Mouse (Mus musculus) 3134 (cell line): ENCODE data around the gene Ppp2r5c.

ENCODE experiments used
- DNase-seq: peaks from one replicate; pipeline ENCODE4 v3.0.0-alpha.2; 2011; ENCODE audit warnings: low spot score; ENCODE audit not compliant: insufficient read length; ENCODE audit errors: extremely low read depth

Gene Ppp2r5c

DNA sequence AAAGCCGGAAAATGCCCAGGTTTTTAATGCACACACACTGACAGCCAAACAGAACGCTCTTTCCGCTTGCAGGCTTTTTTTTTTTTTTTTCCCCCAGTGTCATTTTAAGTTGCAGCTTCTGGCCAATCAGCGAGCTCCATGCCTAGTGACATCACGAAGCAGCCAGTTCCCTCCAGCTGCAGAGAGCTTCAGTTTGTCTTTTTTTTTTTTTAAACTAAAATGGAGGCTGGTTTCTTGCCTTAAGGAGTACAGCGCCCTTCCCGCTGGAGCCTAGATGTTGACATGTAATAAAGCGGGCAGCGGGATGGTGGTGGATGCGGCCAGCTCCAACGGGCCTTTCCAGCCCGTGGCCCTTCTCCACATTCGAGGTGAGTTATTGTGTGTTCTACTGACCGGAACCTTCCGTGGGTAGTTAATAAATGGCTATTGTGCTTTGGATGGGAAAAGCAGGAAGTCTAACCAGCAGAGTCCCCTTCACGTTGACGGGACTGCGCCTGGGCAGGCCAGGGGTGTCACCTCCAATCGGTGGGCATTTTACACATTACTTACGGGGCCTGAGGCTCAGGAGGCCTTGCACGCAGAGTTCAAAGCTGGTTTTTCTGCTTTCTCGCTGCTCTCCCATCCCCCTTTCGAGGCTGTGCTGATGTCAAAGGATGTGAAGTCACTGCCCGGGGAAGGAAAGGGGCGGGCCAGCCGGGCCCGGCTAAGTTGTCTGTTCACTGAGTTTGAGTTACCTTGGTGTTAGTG lies 38.8 kb downstream of the Ppp2r5c start:
- peak; percentile 90 for DNase-seq

DNA sequence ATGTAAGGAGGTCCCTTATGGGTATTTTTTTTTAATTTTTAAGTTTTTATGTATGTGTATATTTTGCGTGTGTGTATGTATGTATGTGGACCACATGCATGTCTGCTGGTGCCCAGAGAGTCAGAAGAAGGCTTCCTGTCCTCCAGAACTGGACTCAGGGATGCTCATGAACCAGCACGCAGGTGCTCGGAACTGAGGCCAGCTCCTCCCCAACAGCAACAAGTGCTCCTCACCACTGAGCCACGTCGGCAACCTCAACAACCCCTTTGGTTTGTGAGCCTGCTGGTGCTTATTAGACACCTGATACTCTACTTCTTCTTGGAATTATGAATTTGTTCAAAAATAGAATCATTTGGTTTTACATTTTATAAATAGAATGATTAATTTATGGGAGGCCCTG lies 39.9 kb downstream of the Ppp2r5c start:
- no peak for DNase-seq

DNA sequence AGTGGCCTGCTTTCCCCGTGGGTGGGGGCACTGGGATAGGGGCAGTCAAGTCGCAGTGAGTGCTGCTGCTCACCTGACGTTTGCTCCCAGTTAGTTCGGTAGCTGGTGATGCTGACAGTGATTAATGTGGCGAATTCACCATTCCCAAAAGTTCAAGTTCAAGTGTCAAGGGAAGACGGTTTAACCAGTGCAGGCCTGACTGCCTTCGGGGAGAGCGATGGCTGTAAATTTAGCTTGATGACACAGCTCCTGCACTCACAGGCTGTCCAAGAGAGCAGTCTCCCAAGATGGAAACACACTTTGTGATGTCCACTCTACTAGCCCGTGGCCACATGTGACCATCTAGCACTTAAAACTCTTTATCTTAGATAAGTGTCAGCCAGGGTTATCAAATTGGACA lies 41.1 kb downstream of the Ppp2r5c start:
- DNase-seq: no peak

DNA sequence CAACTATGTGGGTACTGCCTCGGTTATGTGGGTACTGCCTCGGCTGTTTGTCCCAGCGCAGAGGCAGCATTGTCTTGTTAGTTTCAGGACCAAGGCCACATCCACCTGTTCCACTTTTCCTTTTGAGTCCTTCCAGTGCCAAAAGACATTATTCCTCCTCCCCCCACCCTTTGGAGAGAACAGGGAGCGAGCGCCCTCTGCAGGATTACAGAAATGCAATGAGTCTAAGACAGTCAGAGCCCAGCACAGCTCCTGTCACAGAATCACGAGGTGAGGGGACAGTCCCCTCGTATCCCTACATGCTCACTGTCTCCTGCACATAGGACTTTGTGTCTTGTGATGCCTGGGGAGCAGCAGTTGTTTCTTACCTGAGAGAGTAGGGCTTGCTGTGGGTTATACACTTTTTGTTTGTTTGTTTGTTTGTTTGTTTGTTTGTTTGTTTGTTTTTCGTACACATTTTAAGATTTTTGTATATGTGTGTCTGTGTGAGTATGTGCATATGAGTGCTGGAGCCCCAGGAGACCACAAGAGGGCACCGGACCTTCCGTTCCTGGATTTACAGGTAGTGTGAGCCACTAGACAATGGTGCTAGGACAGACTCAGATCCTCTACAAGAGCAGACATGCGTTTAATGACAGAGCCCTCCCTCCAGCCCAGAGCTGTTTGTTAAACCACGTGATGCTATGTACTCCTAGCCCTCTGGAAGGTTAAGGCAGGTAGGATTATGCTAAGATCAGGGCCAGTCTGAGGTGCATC lies 43.2 kb downstream of the Ppp2r5c start:
- DNase-seq: no peak

- no peak for DNase-seq
These were observed 45.5 kb downstream of the Ppp2r5c start for GRCm38 (mm10) chr12:110492436-110492835.

DNA sequence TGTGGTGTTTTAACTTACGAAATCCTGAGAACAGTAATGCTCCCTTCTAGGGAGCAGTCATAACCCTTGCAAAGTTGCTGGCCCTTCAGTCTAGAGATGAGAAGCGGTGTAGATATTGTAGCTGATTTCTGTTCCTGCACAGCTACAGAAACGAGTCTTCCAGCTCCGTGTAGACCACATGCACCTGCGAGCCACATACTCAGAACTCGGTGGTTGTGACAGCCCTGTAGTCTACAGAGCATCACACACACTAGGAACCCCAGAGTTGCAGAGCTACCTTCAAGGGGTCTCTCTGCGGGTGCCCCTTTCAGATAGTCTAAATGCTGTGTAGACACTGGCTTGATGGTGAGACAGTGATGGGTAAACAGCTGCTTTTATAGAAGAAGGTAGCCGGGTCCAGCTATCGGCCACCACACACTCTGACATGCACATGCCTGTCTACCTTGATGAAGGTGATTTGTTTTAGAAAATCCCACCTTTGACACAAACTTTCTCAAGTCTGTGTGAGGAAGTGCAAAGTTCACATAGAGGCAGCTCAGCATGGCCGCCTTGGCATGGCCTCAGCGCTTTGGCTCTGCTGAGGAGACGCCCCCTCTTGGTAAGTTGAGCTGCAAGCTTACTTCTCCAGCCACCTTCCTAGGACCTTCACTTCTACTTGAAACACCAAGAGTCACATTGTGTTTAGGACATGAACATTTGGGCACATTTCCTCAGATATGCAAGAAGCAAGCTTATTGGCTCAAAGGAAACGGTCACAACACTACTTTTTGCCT lies 46.9 kb downstream of the Ppp2r5c start:
- DNase-seq: no peak

- no peak for DNase-seq
These were observed 47.9 kb downstream of the Ppp2r5c start for GRCm38 (mm10) chr12:110494846-110495245.

DNA sequence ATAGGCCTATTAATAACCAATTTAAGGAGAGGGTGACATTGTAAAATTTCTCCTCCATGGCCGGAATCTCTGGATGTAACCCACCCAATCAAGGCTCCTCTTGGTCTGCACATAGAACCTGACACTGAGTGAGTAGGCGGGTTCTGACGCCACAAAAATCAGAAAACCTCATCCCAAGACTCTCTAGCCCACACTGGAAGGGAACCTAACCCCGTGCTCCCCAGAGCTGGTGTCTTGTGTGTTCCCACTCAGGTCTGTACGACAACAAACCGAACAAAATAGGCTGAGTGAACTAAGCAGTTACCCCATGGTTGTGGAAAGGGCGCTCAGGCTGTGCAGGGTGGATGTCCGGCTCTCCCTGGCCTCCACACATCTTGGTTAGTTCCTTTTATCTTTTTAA lies 48.3 kb downstream of the Ppp2r5c start:
- no peak for DNase-seq

DNA sequence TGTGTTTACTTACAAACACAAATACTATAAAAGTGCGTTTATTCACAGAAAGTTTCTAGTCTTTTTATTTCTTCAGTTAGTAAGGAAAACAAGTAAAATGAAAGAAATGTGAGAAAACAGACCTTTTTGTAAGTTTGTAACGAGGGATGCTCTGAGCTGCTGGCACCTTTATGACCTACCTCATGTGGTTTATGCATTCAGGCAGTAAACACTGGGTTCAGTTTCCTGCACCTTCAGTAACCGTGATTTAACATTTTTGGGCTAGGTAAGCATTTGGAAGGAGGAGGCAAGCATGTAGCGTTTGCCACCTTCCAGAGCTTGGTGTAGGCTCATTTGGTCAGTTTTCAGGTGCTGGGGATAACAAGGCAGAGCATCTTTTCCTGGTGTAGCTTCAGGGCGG lies 49.1 kb downstream of the Ppp2r5c start:
- DNase-seq: no peak

GRCm38 (mm10) chr12:110497013-110497412 lies 50.1 kb downstream of the Ppp2r5c start:
- DNase-seq: no peak

GRCm38 (mm10) chr12:110497485-110497884 lies 50.6 kb downstream of the Ppp2r5c start:
- no peak for DNase-seq

DNA sequence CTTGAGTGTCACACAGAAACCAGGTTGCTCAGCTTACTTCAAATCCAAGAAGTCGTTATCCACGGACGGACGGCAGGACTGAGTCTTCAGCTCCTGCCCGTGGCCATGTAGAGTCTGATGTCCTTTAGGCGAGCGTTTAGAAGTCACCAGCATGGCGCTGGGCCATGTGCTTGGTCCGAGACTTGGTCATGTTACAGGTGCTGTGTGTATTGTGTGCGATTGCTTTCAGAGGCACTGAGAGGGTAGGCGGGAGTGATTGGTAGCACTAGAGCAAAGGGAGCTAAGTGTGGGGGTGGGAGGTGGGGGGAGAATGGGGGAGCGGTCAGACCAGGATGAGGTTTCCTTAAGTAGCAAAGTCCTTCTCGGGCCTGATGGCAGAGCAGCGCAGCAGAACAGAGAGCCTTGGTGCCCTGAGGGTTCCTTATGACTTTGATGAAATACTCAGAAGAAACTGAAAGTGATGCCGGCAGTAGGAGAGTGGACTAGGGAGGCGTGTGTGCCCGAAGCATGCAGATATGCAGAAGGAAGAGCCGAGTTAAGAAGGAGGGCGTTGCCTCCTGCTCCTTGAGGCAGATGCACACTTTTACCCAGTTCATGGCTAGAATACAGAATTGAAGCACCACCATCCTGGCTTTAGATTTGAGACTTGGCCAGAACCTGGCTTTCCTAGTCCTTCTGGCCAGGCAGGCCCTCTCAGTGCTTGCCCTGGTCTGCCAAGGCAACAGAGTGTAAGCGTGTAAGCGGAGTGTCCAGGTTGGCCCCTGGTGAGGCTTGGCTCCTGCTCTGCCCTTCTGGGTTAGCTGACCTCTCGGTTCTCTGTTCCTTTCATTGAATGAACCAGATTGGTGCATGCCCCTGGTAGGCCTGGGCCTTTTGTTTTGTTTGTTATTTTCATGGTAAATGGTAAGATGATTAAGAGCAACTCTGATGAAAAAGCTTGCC lies 51.6 kb downstream of the Ppp2r5c start:
- no peak for DNase-seq

- no peak for DNase-seq
These were observed 52.5 kb downstream of the Ppp2r5c start for GRCm38 (mm10) chr12:110499225-110499992.

- no peak for DNase-seq
These were observed 53.2 kb downstream of the Ppp2r5c start for GRCm38 (mm10) chr12:110500095-110500494.

- no peak for DNase-seq
These were observed 56.7 kb downstream of the Ppp2r5c start for GRCm38 (mm10) chr12:110503406-110504144.

DNA sequence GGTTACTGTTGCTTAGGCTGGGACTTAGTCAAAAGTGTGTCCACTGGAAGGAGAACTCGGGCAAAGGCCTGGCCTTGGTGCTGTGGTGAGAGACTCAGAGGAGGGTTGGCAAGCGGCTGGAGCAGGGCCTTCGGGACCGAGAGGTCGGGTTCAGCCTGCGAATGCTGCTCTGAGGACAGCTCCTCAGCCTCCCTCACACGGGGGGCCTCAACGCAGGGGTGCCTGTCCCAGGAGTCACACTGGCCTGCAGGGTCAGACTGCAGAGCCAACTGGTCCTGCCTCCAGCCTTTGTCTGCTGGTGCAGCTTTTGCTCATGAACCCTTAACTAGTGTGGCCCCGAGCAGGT lies 57.2 kb downstream of the Ppp2r5c start:
- no peak for DNase-seq

- DNase-seq: no peak
These were observed 57.9 kb downstream of the Ppp2r5c start for GRCm38 (mm10) chr12:110504793-110505192.

DNA sequence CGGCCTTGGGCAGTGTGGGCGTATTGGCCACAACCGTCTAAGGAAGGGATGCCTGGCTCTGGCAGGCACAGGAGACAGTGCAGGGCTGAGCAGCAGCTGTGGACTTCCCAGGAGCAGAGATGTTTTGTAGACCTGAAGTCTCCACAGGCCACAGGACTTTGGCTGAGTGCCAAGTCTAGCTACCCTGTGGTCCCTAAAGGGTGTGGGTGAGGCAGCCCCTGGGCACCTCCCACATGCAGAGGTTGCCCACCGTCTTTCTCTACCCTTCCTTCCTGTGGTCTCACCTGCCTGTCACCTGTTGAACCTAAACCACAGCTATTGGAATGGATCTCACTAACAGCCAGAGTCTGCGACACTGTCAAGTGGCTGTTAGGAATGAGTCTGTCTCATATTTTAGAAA lies 59.1 kb downstream of the Ppp2r5c start:
- no peak for DNase-seq

DNA sequence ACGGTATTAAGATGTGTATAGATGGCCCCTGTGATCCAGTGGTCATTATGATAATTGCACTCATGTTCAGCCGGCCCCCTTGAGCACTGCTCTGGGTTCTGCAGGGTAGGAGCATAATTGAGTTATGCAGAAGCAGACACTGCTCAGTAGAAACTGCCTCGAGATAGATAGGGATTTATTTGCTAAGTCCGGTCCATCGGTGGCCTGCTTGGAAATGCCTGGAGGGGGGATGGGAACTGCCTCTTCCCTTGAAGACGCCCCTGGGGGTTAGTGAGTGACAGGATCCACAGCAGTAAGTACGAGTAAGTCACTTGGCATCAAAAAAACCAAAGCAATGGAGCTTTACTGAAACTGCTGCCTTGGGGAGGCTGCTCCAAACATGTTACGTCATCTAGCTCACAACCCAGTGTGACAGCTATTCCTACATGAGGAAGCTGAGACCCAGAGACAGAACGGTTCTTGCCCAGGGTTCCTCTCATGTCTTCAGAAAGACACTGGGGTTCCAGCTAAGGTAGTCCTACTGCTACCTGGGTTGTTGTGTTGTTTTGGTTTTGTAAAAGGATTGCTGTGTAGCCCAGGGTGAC lies 60.9 kb downstream of the Ppp2r5c start:
- DNase-seq: no peak
